Mouse (Mus musculus) heart, postnatal 0 days (tissue): ENCODE results near the gene Trio. TPM values are rescaled to one million over a fixed set of nuclear protein-coding genes. Genes with fewer than 3 reads are reported as not detected.

Source experiments
- ATAC-seq: fragments of 200-750 bp; cut with Nextera tagmentation; 2 replicates; pipeline ENCODE4 v1.8.0; 2017; ENCODE audit warnings: low read depth, moderate number of reproducible peaks, moderate library complexity; ENCODE audit not compliant: insufficient read depth
- DNase-seq: peaks from one replicate; pipeline ENCODE4 v3.0.0-alpha.2; 2016; ENCODE audit warnings: low spot score
- H3K27ac ChIP-seq: fragments of 300-500 bp; sonication (generic); 2 replicates; pipeline ENCODE4 v1.5.1; 2014; ENCODE audit warnings: low read depth, mild to moderate bottlenecking
- H3K27me3 ChIP-seq: fragments of 300-500 bp; sonication (generic); 2 replicates; pipeline ENCODE4 v1.6.1; 2014; ENCODE audit warnings: low read length, mixed read lengths; ENCODE audit not compliant: control insufficient read depth, insufficient read depth
- H3K36me3 ChIP-seq: fragments of 300-500 bp; sonication (generic); replicated peaks from 2 replicates; pipeline ENCODE4 v1.6.1; 2014; ENCODE audit warnings: low read length, mixed read lengths; ENCODE audit not compliant: control insufficient read depth, insufficient read depth
- H3K4me1 ChIP-seq: fragments of 300-500 bp; sonication (generic); 2 replicates; pipeline ENCODE4 v1.6.1; 2014; ENCODE audit warnings: antibody characterized with exemption; ENCODE audit not compliant: control insufficient read depth, insufficient read depth
- H3K4me2 ChIP-seq: fragments of 300-500 bp; sonication (generic); 2 replicates; pipeline ENCODE4 v1.6.1; 2014; ENCODE audit warnings: low read depth, mild to moderate bottlenecking, low read length, moderate library complexity
- H3K4me3 ChIP-seq: fragments of 300-500 bp; sonication (generic); 2 replicates; pipeline ENCODE4 v1.5.1; 2014; ENCODE audit warnings: low read depth, low read length
- H3K9ac ChIP-seq: fragments of 300-500 bp; sonication (generic); replicated peaks from 2 replicates; pipeline ENCODE4 v1.6.1; 2014; ENCODE audit warnings: low read depth, low read length, mixed read lengths
- H3K9me3 ChIP-seq: fragments of 300-500 bp; sonication (generic); replicated peaks from 2 replicates; pipeline ENCODE4 v1.6.1; 2016; ENCODE audit warnings: low read length; ENCODE audit not compliant: control insufficient read depth
- CTCF ChIP-seq: IDR thresholded peaks from 2 replicates; pipeline ENCODE4 v1.5.1; 2016; ENCODE audit warnings: antibody characterized with exemption, control low read depth, low read depth
- EP300 ChIP-seq: IDR thresholded peaks from 2 replicates; pipeline ENCODE4 v1.6.1; 2016; ENCODE audit warnings: antibody characterized with exemption, low read depth
- WGBS: fragments of 180-500 bp; shearing (Covaris S2); extraction: QIAGEN DNeasy Blood & Tissue Kit; methylation state at CpG from one replicate; pipeline ENCODE4 v1.1.7; 2014; 5-methylcytosine and 5-hydroxymethylcytosine counted together
- polyA plus RNA-seq: library from polyadenylated mRNA; unstranded; fragments of >200 nt; fragmentation: Nextera tagmentation; extraction: Ambion mirVana; gene quantifications from 2 replicates; pipeline ENCODE4 v1.2.1, GENCODE M21; 2015
- total RNA-seq: library from RNA; depleted of rRNA; stranded (reverse); fragments of >200 nt; gene quantifications from 2 replicates; pipeline ENCODE4 v1.2.3, GENCODE M21; 2014; ENCODE audit warnings: low replicate concordance

Gene Trio
- total and polyA plus RNA-seq, 2 experiments from 2014 or later = 10.1 to 77.2 TPM

GRCm38 (mm10) chr15:27933270-27933669 lies 92.4 kb downstream of the Trio start:
- Histone ChIP-seq H3K4me2 (no peak overlapping the region), H3K27ac (no peak overlapping the region), H3K9me3 (no peaks in the 10 kb centered on the region), H3K9ac (no peak overlapping the region), H3K27me3 (no peaks in the 10 kb centered on the region), H3K4me3 (no peak overlapping the region), H3K36me3 (no peaks in the 10 kb centered on the region), H3K4me1 (peaks cover 39% of the 10 kb centered on the region)
- TF ChIP-seq CTCF (no peak), EP300 (no peak)
- no peak for DNase-seq
- no peak for ATAC-seq
- WGBS = 85% methylated on average over 1 of the region's 1 CpGs

- Histone ChIP-seq H3K36me3 (no peaks in the 10 kb centered on the region), H3K4me2 (0 out of 2 replicates have a peak overlapping the region, but pooled peaks have one; percentile 16), H3K4me3 (no peak overlapping the region), H3K27me3 (no peaks in the 10 kb centered on the region), H3K27ac (no peak overlapping the region), H3K9me3 (no peaks in the 10 kb centered on the region), H3K4me1 (peaks cover 30% of the 10 kb centered on the region), H3K9ac (no peak overlapping the region)
- ATAC-seq (0 out of 2 replicates have a peak, but pooled peaks have one; percentile 34), DNase-seq (no peak)
- WGBS = 29% methylated on average over 12 of the region's 12 CpGs
- no peak for TF ChIP-seq EP300
- TF ChIP-seq CTCF = no peak
These were observed 93.8 kb downstream of the Trio start for GRCm38 (mm10) chr15:27931891-27932290.

DNA sequence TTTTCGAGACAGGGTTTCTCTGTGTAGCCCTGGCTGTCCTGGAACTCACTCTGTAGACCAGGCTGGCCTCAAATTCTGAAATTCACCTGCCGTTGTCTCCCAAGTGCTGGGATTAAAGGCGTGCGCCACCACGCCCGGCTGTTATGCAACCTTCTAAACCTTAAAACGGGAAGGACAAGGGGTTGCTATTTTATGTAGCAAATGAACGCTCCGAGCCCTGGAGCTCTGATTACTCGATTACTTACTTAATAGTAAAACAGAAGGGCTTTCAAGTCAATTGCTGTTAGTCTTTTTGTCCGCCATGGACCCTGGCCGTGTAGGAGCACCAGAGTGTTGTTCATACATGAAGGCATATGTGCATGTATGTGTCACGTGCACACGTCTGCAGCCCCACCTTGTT lies 94.2 kb downstream of the Trio start:
- Histone ChIP-seq H3K27me3 (no peaks in the 10 kb centered on the region), H3K4me3 (no peak overlapping the region), H3K36me3 (no peaks in the 10 kb centered on the region), H3K4me2 (no peak overlapping the region), H3K27ac (no peak overlapping the region), H3K9ac (no peak overlapping the region), H3K4me1 (peaks cover 26% of the 10 kb centered on the region), H3K9me3 (no peaks in the 10 kb centered on the region)
- DNase-seq = no peak
- ATAC-seq = no peak
- TF ChIP-seq CTCF = no peak
- no peak for TF ChIP-seq EP300
- 90% methylated on average over 14 of the region's 14 CpGs for WGBS

DNA sequence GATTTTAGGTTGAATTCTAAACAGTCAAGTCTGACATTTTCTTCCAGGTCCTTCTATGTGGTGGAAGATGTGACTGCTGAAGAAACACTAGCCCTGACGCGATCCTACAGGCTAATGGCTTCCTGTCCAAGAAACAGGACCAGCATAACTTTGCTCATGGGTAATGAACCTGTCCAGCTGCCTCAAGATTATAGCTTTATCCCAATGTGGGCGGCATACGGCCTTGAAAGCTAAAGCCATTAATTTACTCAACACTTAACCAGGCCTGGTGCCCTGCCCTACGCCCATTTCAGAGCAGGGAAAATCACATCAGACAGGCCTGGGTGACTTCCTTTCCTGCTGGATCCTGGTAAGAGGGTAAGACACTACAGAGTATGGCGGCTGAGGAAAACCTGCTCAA lies 98.0 kb downstream of the Trio start:
- Histone ChIP-seq H3K36me3 (no peaks in the 10 kb centered on the region), H3K9ac (no peak overlapping the region), H3K9me3 (no peaks in the 10 kb centered on the region), H3K27me3 (no peaks in the 10 kb centered on the region), H3K4me1 (peaks cover 25% of the 10 kb centered on the region), H3K27ac (no peak overlapping the region), H3K4me2 (no peak overlapping the region), H3K4me3 (no peak overlapping the region)
- TF ChIP-seq EP300 (no peak), CTCF (no peak)
- 86% methylated on average over 6 of the region's 6 CpGs for WGBS
- DNase-seq (no peak), ATAC-seq (no peak)

DNA sequence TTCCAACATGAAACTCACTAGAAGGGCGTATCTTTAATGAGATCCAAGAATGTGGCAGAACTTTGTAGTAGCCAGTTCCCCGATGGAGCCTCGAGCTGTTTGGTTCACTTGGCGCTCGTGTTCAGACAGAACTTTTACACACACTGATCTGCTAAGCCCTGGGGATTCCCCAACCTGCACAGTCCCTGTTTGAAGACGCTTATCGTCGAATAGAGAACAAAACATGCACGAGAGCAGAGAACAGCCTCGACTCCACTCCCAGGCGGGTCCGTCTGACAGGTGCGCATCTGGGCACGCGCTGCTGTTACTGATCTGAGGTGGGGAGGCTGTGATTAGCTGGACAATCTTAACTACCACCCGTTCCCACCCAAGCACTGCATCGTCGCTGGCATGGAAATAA lies 98.7 kb downstream of the Trio start:
- Histone ChIP-seq H3K4me3 (no peak overlapping the region), H3K9me3 (no peaks in the 10 kb centered on the region), H3K27me3 (no peaks in the 10 kb centered on the region), H3K4me2 (no peak overlapping the region), H3K36me3 (no peaks in the 10 kb centered on the region), H3K9ac (no peak overlapping the region), H3K4me1 (peaks cover 23% of the 10 kb centered on the region), H3K27ac (peak overlapping the region; percentile 51; the same call in 1 of the 2 replicates)
- no peak for ATAC-seq
- no peak for DNase-seq
- 49% methylated on average over 18 of the region's 18 CpGs for WGBS
- no peak for TF ChIP-seq EP300
- TF ChIP-seq CTCF = no peak

DNA sequence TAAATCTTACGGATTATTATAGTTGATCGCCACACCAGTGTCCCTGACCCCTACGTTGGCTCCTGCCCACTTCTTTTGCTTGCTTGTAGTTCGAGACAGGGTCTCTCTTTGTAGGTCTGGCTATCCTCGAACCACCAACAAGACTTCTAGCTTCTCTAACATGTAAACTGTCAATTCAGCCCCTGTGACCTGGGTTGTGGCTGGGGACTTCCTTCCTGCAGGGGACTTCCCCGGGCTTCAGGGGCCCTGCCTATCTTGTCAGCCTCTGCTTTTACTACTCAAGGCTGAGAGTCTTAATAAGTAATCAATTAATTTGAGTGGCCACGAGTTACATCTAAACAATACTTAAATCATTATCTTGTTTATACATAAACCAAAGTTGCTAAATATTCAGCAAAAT lies 99.2 kb downstream of the Trio start:
- Histone ChIP-seq H3K4me1 (peaks cover 18% of the 10 kb centered on the region), H3K9me3 (no peaks in the 10 kb centered on the region), H3K9ac (no peak overlapping the region), H3K27me3 (no peaks in the 10 kb centered on the region), H3K4me3 (no peak overlapping the region), H3K27ac (peak overlapping the region; percentile 51), H3K4me2 (no peak overlapping the region; the same call in 1 of the 2 replicates), H3K36me3 (no peaks in the 10 kb centered on the region)
- ATAC-seq (no peak), DNase-seq (no peak)
- WGBS = 66% methylated on average over 7 of the region's 7 CpGs
- no peak for TF ChIP-seq EP300
- no peak for TF ChIP-seq CTCF
